8 mouse cellular contexts compared by ENCODE assay signal in the genomic region with DNA sequence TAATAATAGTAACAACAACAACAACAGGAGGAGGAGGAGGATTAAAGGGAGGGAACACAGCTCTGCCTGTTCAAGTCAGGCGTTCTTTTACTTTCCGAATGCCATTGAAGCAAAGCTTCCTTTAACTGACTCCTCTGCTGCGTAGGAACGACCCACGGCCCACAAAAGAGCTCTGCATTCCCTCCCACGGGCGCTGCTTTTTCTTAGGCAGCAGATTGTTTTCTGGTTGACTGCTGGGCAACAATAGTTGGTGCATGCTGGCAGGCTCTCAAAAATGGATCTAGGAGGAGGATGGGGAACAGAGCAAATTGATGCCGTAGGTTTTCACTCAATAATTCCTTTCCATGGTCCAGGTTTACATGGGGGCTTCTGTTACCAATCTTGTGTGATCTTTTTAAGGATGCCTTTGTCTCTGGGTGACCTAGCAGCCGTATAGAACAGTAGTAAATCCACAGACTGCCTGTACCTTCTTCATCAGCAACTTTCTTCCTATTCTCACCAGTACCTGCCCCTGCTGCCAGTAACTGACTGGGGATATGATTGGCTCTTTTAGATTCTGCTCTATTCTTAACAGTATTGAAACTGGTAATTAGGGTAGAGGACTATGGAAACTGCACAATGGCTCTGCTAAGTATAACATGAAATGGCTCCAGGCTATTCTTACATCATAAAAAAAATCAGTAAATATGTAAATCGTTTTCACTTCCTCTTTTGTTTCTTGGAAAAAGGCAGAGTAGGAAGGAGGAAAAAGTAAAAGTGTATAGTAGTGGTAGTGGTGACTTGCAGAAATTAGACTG.
DNase-seq lines count a peak whose midpoint lies in the region; ATAC-seq lines count a peak whose summit lies in the region.

No protein-coding gene starts in this region.

- no peaks in the 10 kb centered on the region for H3K36me3 ChIP-seq in embryonic facial prominence, embryonic 13.5 days

- H3K27me3 ChIP-seq in embryonic facial prominence, embryonic 13.5 days: no peaks in the 10 kb centered on the region

- H3K4me2 ChIP-seq in embryonic facial prominence, embryonic 13.5 days: peak overlapping the region; percentile 3; the same call in 1 of the 2 replicates

- H3K4me1 ChIP-seq in embryonic facial prominence, embryonic 13.5 days: peaks cover 13% of the 10 kb centered on the region

- ATAC-seq in embryonic facial prominence, embryonic 13.5 days (ENCODE audit: insufficient number of reproducible peaks, insufficient read depth, low FRiP score, low TSS enrichment, low read depth): no peak
- peak; percentile 41 for ATAC-seq in neutrophil, adult 5-6 weeks (ENCODE audit: extremely low read depth, insufficient number of reproducible peaks, low FRiP score, poor library complexity, severe bottlenecking)

- H3K27ac ChIP-seq in embryonic facial prominence, embryonic 13.5 days: peak overlapping the region; percentile 51

- H3K4me3 ChIP-seq in embryonic facial prominence, embryonic 13.5 days: no peak overlapping the region

- H3K9me3 ChIP-seq in embryonic facial prominence, embryonic 13.5 days: no peaks in the 10 kb centered on the region

- 20% methylated on average over 10 of the region's 10 CpGs for WGBS in embryonic facial prominence, embryonic 13.5 days

- peak; percentile 47 to 48 for DNase-seq in right cerebral cortex, adult 2 months (ENCODE audit: low spot score in 2 of 2)
- no peak for DNase-seq in right cerebral cortex, postnatal 25 days
- peak; percentile 25 for DNase-seq in layer of hippocampus, adult 9-10 months (ENCODE audit: low spot score)
- DNase-seq in lung, postnatal 14 days: no peak
- DNase-seq in c-Kit-positive CD71-positive TER-119-positive erythroid progenitor cells, embryonic 14.5 days (ENCODE audit: low spot score): no peak
- no peak for DNase-seq in urinary bladder, postnatal 25 days (ENCODE audit: low spot score)

- no peak overlapping the region for H3K9ac ChIP-seq in embryonic facial prominence, embryonic 13.5 days

Comparison
In these comparisons a context has a peak if more than half of its experiments do, and no peak if none do; other contexts are left out.
1. DNase-seq: peak in right cerebral cortex, adult 2 months (2 of 2) and layer of hippocampus, adult 9-10 months (single experiment); none in right cerebral cortex, postnatal 25 days (single experiment), lung, postnatal 14 days (single experiment), c-Kit-positive CD71-positive TER-119-positive erythroid progenitor cells, embryonic 14.5 days (single experiment) and urinary bladder, postnatal 25 days (single experiment).